In genomic region chr4:43927826-43928225, GRCm38 (mm10) we compare ENCODE assay signal across 10 mouse cellular contexts. TPM values are rescaled to one million over a fixed set of nuclear protein-coding genes. Genes with fewer than 3 reads are reported as not detected.
A peak's percentile ranks its signal among the peaks of the same experiment; 100 is the strongest.
DNase-seq lines count a peak whose midpoint lies in the region; ATAC-seq and TF ChIP-seq lines count a peak whose summit lies in the region.
"Had no signal": no experiment of that assay in that cellular context is flagged by ENCODE, and none has a peak within 500 bp of the region (broad histone marks: within the 10 kb centered on the region; RNA-seq: fewer than 3 reads in every experiment).

No protein-coding gene starts in this region.

- no peaks in the 10 kb centered on the region for H3K9me3 ChIP-seq in hindbrain, postnatal 0 days (ENCODE audit: low read length)
- H3K9me3 ChIP-seq in hindbrain, embryonic 16.5 days (ENCODE audit: control insufficient read depth, low read length), result no peaks in the 10 kb centered on the region
- no peaks in the 10 kb centered on the region for H3K9me3 ChIP-seq in intestine, embryonic 15.5 days

- 90% methylated on average over 3 of the region's 3 CpGs for WGBS in hindbrain, postnatal 0 days
- WGBS in hindbrain, embryonic 16.5 days, result 93% methylated on average over 3 of the region's 3 CpGs
- 92% methylated on average over 3 of the region's 3 CpGs for WGBS in intestine, embryonic 15.5 days

- peaks cover 45% of the 10 kb centered on the region for H3K36me3 ChIP-seq in hindbrain, postnatal 0 days (ENCODE audit: insufficient read depth, low read length)
- peaks cover 29% of the 10 kb centered on the region for H3K36me3 ChIP-seq in hindbrain, embryonic 16.5 days (ENCODE audit: control insufficient read depth, insufficient read depth, low read length)
- 0 out of 2 replicates have a peak, but pooled peaks cover 3% of the 10 kb centered on the region for H3K36me3 ChIP-seq in intestine, embryonic 15.5 days

- no peaks in the 10 kb centered on the region for H3K27me3 ChIP-seq in hindbrain, postnatal 0 days (ENCODE audit: insufficient read depth, low read length)
- no peaks in the 10 kb centered on the region for H3K27me3 ChIP-seq in hindbrain, embryonic 16.5 days (replicated peaks; ENCODE audit: control insufficient read depth, insufficient read depth, low read length)
- no peaks in the 10 kb centered on the region for H3K27me3 ChIP-seq in intestine, embryonic 15.5 days (replicated peaks)

- DNase-seq in hindbrain, postnatal 0 days (ENCODE audit: low spot score), result peak; percentile 28
- DNase-seq in CD4-positive, CD25-positive, alpha-beta regulatory T cell, adult 2 months (ENCODE audit: low read depth, low spot score), result peak; percentile 74
- peak; percentile 77 for DNase-seq in ZHBTc4 (ENCODE audit: low read depth, low spot score)
- no peak for DNase-seq in gastrocnemius, adult 8-10 months (ENCODE audit: low spot score in 2 of 2)
- DNase-seq in cerebellum, adult 11 months, result no peak

- no peak for ATAC-seq in hindbrain, postnatal 0 days
- no peak for ATAC-seq in hindbrain, embryonic 16.5 days
- ATAC-seq in megakaryocyte-erythroid progenitor cell, adult 5-6 weeks (replicated peaks; ENCODE audit: low FRiP score, low TSS enrichment, poor library complexity, severe bottlenecking), result peak; percentile 79
- no peak for ATAC-seq in intestine, embryonic 15.5 days

- no peaks in the 10 kb centered on the region for H3K4me1 ChIP-seq in hindbrain, postnatal 0 days (ENCODE audit: insufficient read depth, low read length)
- no peaks in the 10 kb centered on the region for H3K4me1 ChIP-seq in hindbrain, embryonic 16.5 days (ENCODE audit: control insufficient read depth, insufficient read depth, low read depth, low read length)
- H3K4me1 ChIP-seq in intestine, embryonic 15.5 days (replicated peaks), result no peaks in the 10 kb centered on the region

- no peak overlapping the region for H3K4me2 ChIP-seq in hindbrain, postnatal 0 days (ENCODE audit: low read depth, low read length)
- H3K4me2 ChIP-seq in hindbrain, embryonic 16.5 days (ENCODE audit: low read length), result no peak overlapping the region
- no peak overlapping the region for H3K4me2 ChIP-seq in intestine, embryonic 15.5 days (replicated peaks)

- TF ChIP-seq CTCF in hindbrain, postnatal 0 days (IDR thresholded peaks at IDR 0.05; ENCODE audit: low read depth), result peak; percentile 54

- H3K4me3 ChIP-seq in hindbrain, postnatal 0 days (ENCODE audit: low read length), result no peak overlapping the region
- H3K4me3 ChIP-seq in hindbrain, embryonic 16.5 days (ENCODE audit: low read length), result no peak overlapping the region
- H3K4me3 ChIP-seq in intestine, embryonic 15.5 days (replicated peaks), result no peak overlapping the region

- H3K27ac ChIP-seq in hindbrain, postnatal 0 days, result no peak overlapping the region
- no peak overlapping the region for H3K27ac ChIP-seq in hindbrain, embryonic 16.5 days (ENCODE audit: low read depth, low read length)
- no peak overlapping the region for H3K27ac ChIP-seq in intestine, embryonic 15.5 days

- no peak overlapping the region for H3K9ac ChIP-seq in hindbrain, postnatal 0 days (replicated peaks; ENCODE audit: low read length)
- no peak overlapping the region for H3K9ac ChIP-seq in hindbrain, embryonic 16.5 days (ENCODE audit: low read depth, low read length)
- H3K9ac ChIP-seq in intestine, embryonic 15.5 days, result no peak overlapping the region

RNA-seq across cellular contexts. Expression of gene Glipr2, which starts 29.4 kb away (rescaled TPM):
- total RNA-seq in hindbrain, postnatal 0 days (2014; rRNA removed), result 24.9 and 27.8 TPM in 2 replicates
- 21.0 and 23.4 TPM in 2 replicates for polyA plus RNA-seq in hindbrain, postnatal 0 days (2015; fragmentation: Nextera tagmentation; extraction: Ambion mirVana)
- polyA plus RNA-seq in hindbrain, embryonic 16.5 days (2015; fragmentation: Nextera tagmentation; extraction: Ambion mirVana), result 32.5 and 39.4 TPM in 2 replicates
- 10.9 and 12.6 TPM in 2 replicates for total RNA-seq in megakaryocyte-erythroid progenitor cell, adult 5-6 weeks (2014; fragmentation: Nextera tagmentation)
- total RNA-seq in megakaryocyte-erythroid progenitor cell, adult 5-6 weeks (2017), result 12.2 and 13.9 TPM in 2 replicates
- total RNA-seq in gastrocnemius, adult 8-10 months (2022), result 1 to 10 TPM in 2 of 4 experiments, under 1 TPM in 2; 0.58 to 1.8 (median 1.1) TPM
- polyA plus RNA-seq in intestine, embryonic 15.5 days (2015; fragmentation: Nextera tagmentation; extraction: Ambion mirVana), result 85.4 and 88.7 TPM in 2 replicates

RNA-seq across cellular contexts. Expression of gene Reck, which starts 52.5 kb away (rescaled TPM):
- total RNA-seq in hindbrain, postnatal 0 days (2014; rRNA removed), result 4.0 and 6.1 TPM in 2 replicates
- polyA plus RNA-seq in hindbrain, postnatal 0 days (2015; fragmentation: Nextera tagmentation; extraction: Ambion mirVana), result 3.4 and 4.0 TPM in 2 replicates
- polyA plus RNA-seq in hindbrain, embryonic 16.5 days (2015; fragmentation: Nextera tagmentation; extraction: Ambion mirVana), result 4.9 and 5.4 TPM in 2 replicates
- total RNA-seq in megakaryocyte-erythroid progenitor cell, adult 5-6 weeks (2014; fragmentation: Nextera tagmentation), result 0.20 TPM in 1 of 2 replicates, not detected in the other
- total RNA-seq in megakaryocyte-erythroid progenitor cell, adult 5-6 weeks (2017), result 0.61 TPM in 1 of 2 replicates, not detected in the other
- 1 to 10 TPM; 1.4 to 2.4 (median 2.0) TPM for total RNA-seq in gastrocnemius, adult 8-10 months (2022)
- polyA plus RNA-seq in intestine, embryonic 15.5 days (2015; fragmentation: Nextera tagmentation; extraction: Ambion mirVana), result 16.4 and 17.0 TPM in 2 replicates

RNA-seq across cellular contexts. Expression of gene Ccin, which starts 55.5 kb away (rescaled TPM):
- 0.29 TPM in 1 of 2 replicates, not detected in the other for total RNA-seq in hindbrain, postnatal 0 days (2014; rRNA removed)
- not detected in 2 replicates for polyA plus RNA-seq in hindbrain, postnatal 0 days (2015; fragmentation: Nextera tagmentation; extraction: Ambion mirVana)
- polyA plus RNA-seq in hindbrain, embryonic 16.5 days (2015; fragmentation: Nextera tagmentation; extraction: Ambion mirVana), result not detected in 2 replicates
- not detected in 2 replicates for total RNA-seq in megakaryocyte-erythroid progenitor cell, adult 5-6 weeks (2014; fragmentation: Nextera tagmentation)
- not detected in 2 replicates for total RNA-seq in megakaryocyte-erythroid progenitor cell, adult 5-6 weeks (2017)
- not detected for total RNA-seq in gastrocnemius, adult 8-10 months (2022)
- not detected in 2 replicates for polyA plus RNA-seq in intestine, embryonic 15.5 days (2015; fragmentation: Nextera tagmentation; extraction: Ambion mirVana)
- polyA plus RNA-seq: cortical plate, adult 2 months; large intestine, adult 2 months had no signal

Comparison
In these comparisons a context has a peak if more than half of its experiments do, and no peak if none do; other contexts are left out.
1. DNase-seq: peak in hindbrain, postnatal 0 days (single experiment), CD4-positive, CD25-positive, alpha-beta regulatory T cell, adult 2 months (single experiment) and ZHBTc4 (single experiment); none in gastrocnemius, adult 8-10 months (0 of 2) and cerebellum, adult 11 months (single experiment).